Mouse (Mus musculus) liver, adult 2 months (tissue): ENCODE results near the gene Sox8.

ENCODE experiments used
- CTCF ChIP-seq: fragments of 200-500 bp; IDR thresholded peaks from 2 replicates; pipeline ENCODE4 v1.5.1; 2011; ENCODE audit warnings: low read depth, low read length, control low read depth
- POLR2A ChIP-seq: fragments of 200-500 bp; IDR thresholded peaks from 2 replicates; pipeline ENCODE4 v1.6.1; 2011; ENCODE audit warnings: low read length, control low read depth; ENCODE audit not compliant: insufficient read depth; ENCODE audit errors: extremely low read depth

- no peak for TF ChIP-seq POLR2A
- TF ChIP-seq CTCF = no peak
Measured at GRCm38 (mm10) chr17:25518144-25518543, 52.3 kb downstream of the Sox8 start.
